ENCODE assay signal across 11 mouse cellular contexts in the genomic region with DNA sequence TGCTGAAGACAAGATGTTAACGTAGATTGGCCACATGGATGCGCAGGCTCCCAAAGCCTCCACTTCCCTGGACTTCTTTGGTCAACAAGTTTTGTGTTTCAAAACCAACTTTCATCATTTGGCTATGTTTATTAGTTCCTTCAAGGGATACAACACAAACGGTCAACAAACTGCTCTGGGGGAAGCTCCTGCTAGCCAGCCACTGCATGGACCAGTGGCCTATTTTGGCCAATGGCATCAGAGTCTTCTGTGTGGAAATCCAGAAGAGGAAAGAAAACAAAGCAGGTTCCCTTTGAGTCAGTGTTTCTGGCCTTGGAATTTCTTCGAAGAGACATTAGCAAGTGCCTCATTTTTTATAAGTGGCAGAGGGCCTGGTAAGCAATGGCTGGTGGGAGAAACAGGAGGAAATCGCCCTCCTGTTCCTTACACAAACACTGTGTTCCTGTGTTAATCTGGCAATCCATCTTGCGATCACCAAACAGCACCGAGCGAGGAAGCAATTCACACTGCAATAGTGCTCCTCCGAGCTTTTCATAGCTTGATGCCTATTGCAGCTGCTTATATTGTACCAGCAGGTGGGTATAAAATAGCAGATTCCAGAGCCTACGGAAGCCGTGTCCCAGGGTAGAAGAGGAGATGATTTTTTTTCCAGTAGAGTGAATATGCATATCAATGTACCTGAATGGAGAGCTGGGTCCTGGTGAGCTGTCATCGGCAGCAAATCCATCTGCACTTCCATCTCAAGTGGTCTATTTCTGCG.
DNase-seq lines count a peak whose midpoint lies in the region; ATAC-seq and TF ChIP-seq lines count a peak whose summit lies in the region.
"Had no signal": no experiment of that assay in that cellular context is flagged by ENCODE, and none has a peak within 500 bp of the region (broad histone marks: within the 10 kb centered on the region; RNA-seq: fewer than 3 reads in every experiment).

No protein-coding gene starts in this region.

- H3ac ChIP-seq in myocyte (ENCODE audit: control insufficient read depth, insufficient read length), result no peak overlapping the region

- peak; percentile 43 for DNase-seq in forebrain, embryonic 14.5 days (ENCODE audit: low spot score)
- DNase-seq in left cerebral cortex, adult 11 months (ENCODE audit: low spot score), result peak; percentile 10
- no peak for DNase-seq in left cerebral cortex, postnatal 10 days (ENCODE audit: extremely low spot score in 1 of 2, low spot score in 2 of 2)
- DNase-seq in layer of hippocampus, postnatal 14 days (ENCODE audit: low spot score in 2 of 2), result peak; percentile 40 to 42
- no peak for DNase-seq in thymus, postnatal 14 days
- DNase-seq: liver, embryonic 13.5 days had no signal

- TF ChIP-seq POLR2A in myocyte (IDR thresholded peaks at IDR 0.05; ENCODE audit: insufficient read length, low read depth), result no peak

- intact Hi-C loops in left cerebral cortex, postnatal 10 days (cut with DNase I), result no loop called here

- no peak; the same call in 1 of the 2 replicates for ATAC-seq in forebrain, embryonic 14.5 days
- ATAC-seq in forebrain, embryonic 12.5 days (ENCODE audit: low FRiP score), result no peak
- ATAC-seq in erythroblast, adult 5-6 weeks (replicated peaks; ENCODE audit: low FRiP score, poor library complexity, severe bottlenecking), result no peak

- H3K9me3 ChIP-seq in forebrain, embryonic 14.5 days (replicated peaks; ENCODE audit: control insufficient read depth, low read length), result no peaks in the 10 kb centered on the region
- H3K9me3 ChIP-seq in forebrain, embryonic 12.5 days, result no peaks in the 10 kb centered on the region
- H3K9me3 ChIP-seq: embryonic facial prominence, embryonic 12.5 days; liver, embryonic 13.5 days; stomach, embryonic 15.5 days had no signal

- H3K79me2 ChIP-seq in myocyte (ENCODE audit: control insufficient read depth, insufficient read depth), result no peaks in the 10 kb centered on the region

- H3K4me2 ChIP-seq in forebrain, embryonic 14.5 days (ENCODE audit: low read length), result no peak overlapping the region
- H3K4me2 ChIP-seq in forebrain, embryonic 12.5 days, result no peak overlapping the region
- peak overlapping the region; percentile 38 for H3K4me2 ChIP-seq in myocyte (ENCODE audit: low read depth)
- H3K4me2 ChIP-seq: embryonic facial prominence, embryonic 12.5 days; liver, embryonic 13.5 days; stomach, embryonic 15.5 days had no signal

- 72% methylated on average over 13 of the region's 13 CpGs for WGBS in forebrain, embryonic 14.5 days
- WGBS in forebrain, embryonic 12.5 days, result 71% methylated on average over 13 of the region's 13 CpGs

- H3K36me3 ChIP-seq in forebrain, embryonic 14.5 days (ENCODE audit: control insufficient read depth, insufficient read depth, low read length), result no peaks in the 10 kb centered on the region
- no peaks in the 10 kb centered on the region for H3K36me3 ChIP-seq in forebrain, embryonic 12.5 days (replicated peaks)
- H3K36me3 ChIP-seq in myocyte (ENCODE audit: control insufficient read depth, insufficient read depth), result no peaks in the 10 kb centered on the region
- H3K36me3 ChIP-seq: embryonic facial prominence, embryonic 12.5 days; liver, embryonic 13.5 days; stomach, embryonic 15.5 days had no signal

- H3K27ac ChIP-seq in forebrain, embryonic 14.5 days (ENCODE audit: low read depth, low read length), result peak overlapping the region; percentile 9; the same call in 1 of the 2 replicates
- no peak overlapping the region for H3K27ac ChIP-seq in forebrain, embryonic 12.5 days
- H3K27ac ChIP-seq: embryonic facial prominence, embryonic 12.5 days; liver, embryonic 13.5 days; stomach, embryonic 15.5 days had no signal

- no peak overlapping the region for H3K9ac ChIP-seq in forebrain, embryonic 14.5 days (ENCODE audit: low read length)
- no peak overlapping the region for H3K9ac ChIP-seq in forebrain, embryonic 12.5 days
- H3K9ac ChIP-seq: embryonic facial prominence, embryonic 12.5 days; liver, embryonic 13.5 days; stomach, embryonic 15.5 days had no signal

- H3K27me3 ChIP-seq in forebrain, embryonic 14.5 days (replicated peaks; ENCODE audit: control insufficient read depth, insufficient read depth, low read length), result no peaks in the 10 kb centered on the region
- no peaks in the 10 kb centered on the region for H3K27me3 ChIP-seq in forebrain, embryonic 12.5 days
- H3K27me3 ChIP-seq in myocyte (ENCODE audit: control insufficient read depth, insufficient read depth, insufficient read length), result no peaks in the 10 kb centered on the region
- H3K27me3 ChIP-seq: embryonic facial prominence, embryonic 12.5 days; liver, embryonic 13.5 days; stomach, embryonic 15.5 days had no signal

- no peak overlapping the region for H3K4me3 ChIP-seq in forebrain, embryonic 14.5 days (ENCODE audit: low read depth, low read length)
- H3K4me3 ChIP-seq in forebrain, embryonic 12.5 days (replicated peaks), result no peak overlapping the region
- H3K4me3 ChIP-seq in myocyte, result no peak overlapping the region
- H3K4me3 ChIP-seq: embryonic facial prominence, embryonic 12.5 days; liver, embryonic 13.5 days; stomach, embryonic 15.5 days had no signal

- no peaks in the 10 kb centered on the region; the same call in 1 of the 2 replicates for H3K4me1 ChIP-seq in forebrain, embryonic 14.5 days (ENCODE audit: control insufficient read depth, insufficient read depth, low read length)
- no peaks in the 10 kb centered on the region for H3K4me1 ChIP-seq in forebrain, embryonic 12.5 days
- H3K4me1 ChIP-seq: embryonic facial prominence, embryonic 12.5 days; liver, embryonic 13.5 days; stomach, embryonic 15.5 days had no signal

TF ChIP-seq in myocyte, 11 proteins besides CTCF, POLR2A, EP300 and RAD21:
- no peak for TF ChIP-seq TCF3 (IDR thresholded peaks at IDR 0.05; ENCODE audit: insufficient read length, low read depth)
- TF ChIP-seq E2F4 (IDR thresholded peaks at IDR 0.05; ENCODE audit: insufficient read depth), result no peak
- no peak for TF ChIP-seq POLR2AphosphoS2 (IDR thresholded peaks at IDR 0.05; ENCODE audit: insufficient read length, low read depth)
- TF ChIP-seq SRF (IDR thresholded peaks at IDR 0.05; ENCODE audit: control insufficient read depth, insufficient read length, low read depth), result no peak
- no peak for TF ChIP-seq MYOG (IDR thresholded peaks at IDR 0.05; ENCODE audit: control insufficient read depth in 1 of 3, insufficient read depth in 1 of 3, insufficient read length in 2 of 3, low read depth in 2 of 3)
- no peak for TF ChIP-seq REST (IDR thresholded peaks at IDR 0.05; ENCODE audit: insufficient read depth, insufficient read length)
- no peak for TF ChIP-seq MAX (IDR thresholded peaks at IDR 0.05; ENCODE audit: low read depth)
- no peak for TF ChIP-seq USF1 (IDR thresholded peaks at IDR 0.05; ENCODE audit: low read depth)
- no peak for TF ChIP-seq TCF12 (IDR thresholded peaks at IDR 0.05; ENCODE audit: insufficient read depth, poor library complexity, severe bottlenecking)
- no peak for TF ChIP-seq CEBPB (IDR thresholded peaks at IDR 0.05; ENCODE audit: insufficient read depth, poor library complexity, severe bottlenecking)
- TF ChIP-seq MYOD1 (IDR thresholded peaks at IDR 0.05; ENCODE audit: control insufficient read depth in 1 of 3, insufficient read length in 2 of 3, low read depth in 2 of 3), result no peak

Comparison
In these comparisons a context has a peak if more than half of its experiments do, and no peak if none do; other contexts are left out.
1. DNase-seq: peak in forebrain, embryonic 14.5 days (single experiment), left cerebral cortex, adult 11 months (single experiment) and layer of hippocampus, postnatal 14 days (2 of 2); none in left cerebral cortex, postnatal 10 days (0 of 2) and thymus, postnatal 14 days (single experiment).